27 mouse cellular contexts compared by ENCODE assay signal in the genomic region with DNA sequence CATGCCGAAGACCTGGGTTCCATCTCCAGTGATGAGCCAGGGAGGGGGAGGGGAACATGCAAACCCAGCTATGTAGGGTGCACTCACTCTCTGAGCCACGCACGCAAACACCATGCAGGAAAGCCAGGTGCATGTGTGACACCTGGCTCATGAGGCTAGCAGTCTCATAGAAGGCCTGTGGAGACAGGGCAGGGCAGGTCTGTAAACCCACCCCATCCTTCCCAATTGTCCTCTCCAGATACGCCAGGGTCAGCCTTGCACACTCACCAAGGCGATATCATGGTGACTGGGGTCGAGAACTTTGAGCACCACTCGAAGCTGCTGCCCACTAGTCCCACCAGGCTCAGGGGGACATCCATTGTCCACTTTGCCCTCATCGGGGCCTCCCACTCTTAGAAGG.
"Had no signal": no experiment of that assay in that cellular context is flagged by ENCODE, and none has a peak within 500 bp of the region (broad histone marks: within the 10 kb centered on the region; RNA-seq: fewer than 3 reads in every experiment).

No protein-coding gene starts in this region.

- H3K4me2 ChIP-seq: embryonic facial prominence, embryonic 12.5 days; embryonic facial prominence, embryonic 13.5 days; embryonic facial prominence, embryonic 15.5 days; forebrain, embryonic 12.5 days; forebrain, embryonic 13.5 days; forebrain, embryonic 15.5 days had no signal

- ATAC-seq: forebrain, embryonic 13.5 days; forebrain, embryonic 14.5 days; forebrain, embryonic 15.5 days; forebrain, embryonic 16.5 days; forebrain, postnatal 0 days had no signal

- H3K9ac ChIP-seq: embryonic facial prominence, embryonic 12.5 days; embryonic facial prominence, embryonic 13.5 days; embryonic facial prominence, embryonic 15.5 days; forebrain, embryonic 12.5 days; forebrain, embryonic 13.5 days; forebrain, embryonic 15.5 days; forebrain, postnatal 0 days had no signal

- H3K27ac ChIP-seq: embryonic facial prominence, embryonic 10.5 days; embryonic facial prominence, embryonic 12.5 days; embryonic facial prominence, embryonic 13.5 days; embryonic facial prominence, embryonic 15.5 days; forebrain, embryonic 10.5 days; forebrain, embryonic 12.5 days; forebrain, embryonic 13.5 days; forebrain, embryonic 15.5 days; gastrocnemius, adult 2 months; heart, adult 2 months had no signal

- H3K9me3 ChIP-seq: embryonic facial prominence, embryonic 10.5 days; embryonic facial prominence, embryonic 12.5 days; embryonic facial prominence, embryonic 13.5 days; embryonic facial prominence, embryonic 15.5 days; forebrain, embryonic 10.5 days; forebrain, embryonic 12.5 days; forebrain, embryonic 13.5 days; forebrain, embryonic 15.5 days had no signal

- H3K4me1 ChIP-seq: embryonic facial prominence, embryonic 10.5 days; embryonic facial prominence, embryonic 12.5 days; embryonic facial prominence, embryonic 13.5 days; embryonic facial prominence, embryonic 15.5 days; forebrain, embryonic 10.5 days; forebrain, embryonic 12.5 days; forebrain, embryonic 13.5 days; forebrain, embryonic 15.5 days had no signal

- DNase-seq: cerebellum, adult 8-10 months; cerebellum, adult 9-10 months; cerebellum, adult 9-11 months; cerebellum, postnatal 10 days; cerebellum, postnatal 14 days; cerebellum, postnatal 25 days; cerebellum, postnatal 36 days; embryo, embryonic 11 days; forebrain, postnatal 0 days; gastrocnemius, adult 2 months; gastrocnemius, postnatal 10 days; gastrocnemius, postnatal 14 days; gastrocnemius, postnatal 25 days; gastrocnemius, postnatal 36 days; heart, adult 18-20 months; heart, adult 2 months had no signal

- H3K27me3 ChIP-seq: embryonic facial prominence, embryonic 12.5 days; embryonic facial prominence, embryonic 13.5 days; embryonic facial prominence, embryonic 15.5 days; forebrain, embryonic 12.5 days; forebrain, embryonic 13.5 days; forebrain, embryonic 15.5 days had no signal

- H3K4me3 ChIP-seq: embryonic facial prominence, embryonic 10.5 days; embryonic facial prominence, embryonic 12.5 days; embryonic facial prominence, embryonic 13.5 days; embryonic facial prominence, embryonic 15.5 days; erythroblast, embryonic 14.5 days; forebrain, embryonic 10.5 days; forebrain, embryonic 12.5 days; forebrain, embryonic 13.5 days; forebrain, embryonic 15.5 days; gastrocnemius, adult 2 months; heart, adult 2 months had no signal
